Mouse (Mus musculus) spleen, adult 2 months (tissue): Measurements from ENCODE around the gene Aatk.

Experiments used
- CTCF ChIP-seq: fragments of 200-500 bp; IDR thresholded peaks from 2 replicates; pipeline ENCODE4 v1.5.1; 2011; ENCODE audit warnings: mild to moderate bottlenecking, inconsistent platforms; ENCODE audit not compliant: insufficient read depth, insufficient read length, insufficient replicate concordance; ENCODE audit errors: extremely low read depth
- POLR2A ChIP-seq: fragments of 200-500 bp; IDR thresholded peaks from 2 replicates; pipeline ENCODE4 v1.6.1; 2011; ENCODE audit warnings: low read depth, low read length, inconsistent platforms

- TF ChIP-seq CTCF (no peak), POLR2A (no peak)
Observed at GRCm38 (mm10) chr11:119958856-119959255, 88.1 kb downstream of the Aatk start.
